Mouse (Mus musculus): ENCODE data around the gene Nek9.

- no peak for TF ChIP-seq GATA1 (IDR thresholded peaks at IDR 0.05; ENCODE audit: low read length)
- TF ChIP-seq TAL1 (IDR thresholded peaks at IDR 0.05; ENCODE audit: low read length): no peak
These were observed 74.6 kb downstream of the Nek9 start for GRCm38 (mm10) chr12:85264531-85264930.
